10 mouse cellular contexts compared by ENCODE assay signal in the genomic region with DNA sequence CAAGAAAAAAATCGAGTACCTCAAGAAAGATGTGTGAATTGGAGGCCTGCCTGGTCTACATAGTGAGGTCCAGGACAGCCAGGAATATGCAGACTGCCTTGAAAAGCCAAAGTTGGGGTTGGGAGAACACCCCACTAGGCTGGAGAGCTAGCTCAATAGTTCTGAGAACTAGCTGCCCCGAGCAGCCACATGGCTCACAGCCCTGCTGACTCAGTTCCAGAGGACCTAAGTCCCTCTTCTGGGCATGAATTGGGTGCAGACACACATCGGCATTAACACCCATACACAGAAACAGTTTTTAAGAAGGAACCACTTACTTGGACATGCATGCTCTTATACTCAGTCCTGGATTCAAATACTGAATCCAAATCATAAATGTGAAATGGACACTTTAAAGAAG. TPM values are rescaled to one million over a fixed set of nuclear protein-coding genes. Genes with fewer than 3 reads are reported as not detected.
DNase-seq lines count a peak whose midpoint lies in the region; ATAC-seq lines count a peak whose summit lies in the region.
"Had no signal": no experiment of that assay in that cellular context is flagged by ENCODE, and none has a peak within 500 bp of the region (broad histone marks: within the 10 kb centered on the region; RNA-seq: fewer than 3 reads in every experiment).

No protein-coding gene starts in this region.

- H3K9ac ChIP-seq in kidney, embryonic 16.5 days (replicated peaks; ENCODE audit: low read length): peak overlapping the region; percentile 42
- no peak overlapping the region for H3K9ac ChIP-seq in hindbrain, embryonic 12.5 days
- no peak overlapping the region; the same call in 1 of the 2 replicates for H3K9ac ChIP-seq in midbrain, embryonic 11.5 days (ENCODE audit: low read length)

- H3K4me2 ChIP-seq in kidney, embryonic 16.5 days (replicated peaks; ENCODE audit: low read depth, low read length): peak overlapping the region; percentile 25
- H3K4me2 ChIP-seq in hindbrain, embryonic 12.5 days (replicated peaks): peak overlapping the region; percentile 17; the same call in 1 of the 2 replicates
- no peak overlapping the region for H3K4me2 ChIP-seq in midbrain, embryonic 11.5 days

- H3K4me3 ChIP-seq in kidney, embryonic 16.5 days (ENCODE audit: low read length): peak overlapping the region; percentile 25
- H3K4me3 ChIP-seq in embryonic facial prominence, embryonic 10.5 days: peak overlapping the region; percentile 88
- no peak overlapping the region for H3K4me3 ChIP-seq in hindbrain, embryonic 12.5 days
- H3K4me3 ChIP-seq in midbrain, embryonic 11.5 days (ENCODE audit: low read depth, low read length): no peak overlapping the region

- 79% methylated on average over 3 of the region's 3 CpGs for WGBS in kidney, embryonic 16.5 days
- WGBS in embryonic facial prominence, embryonic 10.5 days: 89% methylated on average over 3 of the region's 3 CpGs
- WGBS in hindbrain, embryonic 12.5 days: 91% methylated on average over 3 of the region's 3 CpGs
- 90% methylated on average over 3 of the region's 3 CpGs for WGBS in midbrain, embryonic 11.5 days

- DNase-seq in kidney, postnatal 14 days: no peak
- no peak for DNase-seq in embryonic facial prominence, embryonic 10.5 days (ENCODE audit: low spot score)
- peak; percentile 56 for DNase-seq in midbrain, embryonic 11.5 days (ENCODE audit: low spot score, missing footprints)
- no peak for DNase-seq in layer of hippocampus, postnatal 10 days (ENCODE audit: low spot score in 2 of 2)
- no peak for DNase-seq in ovary, adult 18-20 months (ENCODE audit: low spot score)
- no peak for DNase-seq in adrenal gland, postnatal 14 days
- DNase-seq: gastrocnemius, postnatal 10 days had no signal

- H3K9me3 ChIP-seq in kidney, embryonic 16.5 days (ENCODE audit: low read length): no peaks in the 10 kb centered on the region
- H3K9me3 ChIP-seq in embryonic facial prominence, embryonic 10.5 days: no peaks in the 10 kb centered on the region
- no peaks in the 10 kb centered on the region for H3K9me3 ChIP-seq in hindbrain, embryonic 12.5 days (replicated peaks)
- no peaks in the 10 kb centered on the region for H3K9me3 ChIP-seq in midbrain, embryonic 11.5 days (ENCODE audit: control insufficient read depth, low read length)

- no peak overlapping the region for H3K27ac ChIP-seq in kidney, embryonic 16.5 days (ENCODE audit: low read length)
- no peak overlapping the region for H3K27ac ChIP-seq in embryonic facial prominence, embryonic 10.5 days (replicated peaks)
- H3K27ac ChIP-seq in hindbrain, embryonic 12.5 days: no peak overlapping the region
- H3K27ac ChIP-seq in midbrain, embryonic 11.5 days (ENCODE audit: low read depth, low read length): no peak overlapping the region
- H3K27ac ChIP-seq: macrophage had no signal

- no peak for ATAC-seq in kidney, embryonic 16.5 days (ENCODE audit: low FRiP score, low TSS enrichment)
- ATAC-seq in hindbrain, embryonic 12.5 days (ENCODE audit: low FRiP score): no peak
- no peak for ATAC-seq in midbrain, embryonic 11.5 days (ENCODE audit: low FRiP score)

- no peaks in the 10 kb centered on the region for H3K27me3 ChIP-seq in kidney, embryonic 16.5 days (ENCODE audit: insufficient read depth, low read length)
- no peaks in the 10 kb centered on the region for H3K27me3 ChIP-seq in embryonic facial prominence, embryonic 10.5 days (replicated peaks; ENCODE audit: low read depth, poor library complexity, severe bottlenecking)
- H3K27me3 ChIP-seq in hindbrain, embryonic 12.5 days: no peaks in the 10 kb centered on the region
- H3K27me3 ChIP-seq in midbrain, embryonic 11.5 days (ENCODE audit: control insufficient read depth, insufficient read depth, low read length): no peaks in the 10 kb centered on the region

- peaks cover 68% of the 10 kb centered on the region for H3K36me3 ChIP-seq in kidney, embryonic 16.5 days (ENCODE audit: insufficient read depth, low read length)
- H3K36me3 ChIP-seq in embryonic facial prominence, embryonic 10.5 days (replicated peaks): peaks cover 90% of the 10 kb centered on the region
- peaks cover 86% of the 10 kb centered on the region for H3K36me3 ChIP-seq in hindbrain, embryonic 12.5 days
- H3K36me3 ChIP-seq in midbrain, embryonic 11.5 days (ENCODE audit: control insufficient read depth, insufficient read depth, low read length): peaks cover 38% of the 10 kb centered on the region

- H3K4me1 ChIP-seq in kidney, embryonic 16.5 days (ENCODE audit: insufficient read depth, low read length): peaks cover 49% of the 10 kb centered on the region
- peaks cover 53% of the 10 kb centered on the region for H3K4me1 ChIP-seq in embryonic facial prominence, embryonic 10.5 days
- H3K4me1 ChIP-seq in hindbrain, embryonic 12.5 days: peaks cover 55% of the 10 kb centered on the region
- peaks cover 30% of the 10 kb centered on the region for H3K4me1 ChIP-seq in midbrain, embryonic 11.5 days (ENCODE audit: control insufficient read depth, insufficient read depth, low read length)

RNA-seq across cellular contexts. Expression of gene Sec31a, which starts 8.2 kb away (rescaled TPM):
- polyA plus RNA-seq in kidney, embryonic 16.5 days (2015; fragmentation: Nextera tagmentation; extraction: Ambion mirVana): 174 and 191 TPM in 2 replicates
- 117 and 125 TPM in 2 replicates for polyA plus RNA-seq in embryonic facial prominence, embryonic 10.5 days (2016; fragmentation: Nextera tagmentation; extraction: Ambion mirVana)
- polyA plus RNA-seq in hindbrain, embryonic 12.5 days (2016; fragmentation: Nextera tagmentation; extraction: Ambion mirVana): 128 and 141 TPM in 2 replicates
- 92.2 and 100 TPM in 2 replicates for polyA plus RNA-seq in midbrain, embryonic 11.5 days (2014; fragmentation: Nextera tagmentation; extraction: Ambion mirVana)
- 100 to 1,000 TPM in 1 of 2 experiments, 10 to 100 TPM in 1; 90.3 to 103 TPM for total RNA-seq in layer of hippocampus, postnatal 10 days (2021)
- 160 and 173 TPM in 2 replicates for total RNA-seq in adrenal gland, postnatal 14 days (2021)

Comparison
In these comparisons a context has a peak if more than half of its experiments do, and no peak if none do; other contexts are left out.
1. H3K4me3 ChIP-seq: peak in kidney, embryonic 16.5 days (single experiment) and embryonic facial prominence, embryonic 10.5 days (single experiment); none in hindbrain, embryonic 12.5 days (single experiment) and midbrain, embryonic 11.5 days (single experiment).